Mouse (Mus musculus): ENCODE results near the gene Ctbp2.

- no peak for TF ChIP-seq TAL1 (IDR thresholded peaks at IDR 0.05; ENCODE audit: low read length)
- no peak for TF ChIP-seq GATA1 (IDR thresholded peaks at IDR 0.05; ENCODE audit: low read length)
Observed at GRCm38 (mm10) chr7:133067321-133067841, 56.8 kb downstream of the Ctbp2 start.

Measured in erythroblast, embryonic 14.5 days (primary cell).